Mouse (Mus musculus) intestine, embryonic 15.5 days (tissue): ENCODE results near the gene Gm20388. TPM values are rescaled to one million over a fixed set of nuclear protein-coding genes. Genes with fewer than 3 reads are reported as not detected.

Experiments used
- ATAC-seq: fragments of 200-750 bp; cut with Nextera tagmentation; 2 replicates; pipeline ENCODE4 v1.8.0; 2017; ENCODE audit warnings: moderate TSS enrichment, moderate library complexity
- H3K27ac ChIP-seq: fragments of 300-500 bp; sonication (generic); 2 replicates; pipeline ENCODE4 v1.5.1; 2015; ENCODE audit warnings: mild to moderate bottlenecking, inconsistent platforms
- H3K27me3 ChIP-seq: fragments of 300-500 bp; sonication (generic); replicated peaks from 2 replicates; pipeline ENCODE4 v1.6.1; 2015; ENCODE audit warnings: inconsistent platforms
- H3K36me3 ChIP-seq: fragments of 300-500 bp; sonication (generic); 2 replicates; pipeline ENCODE4 v1.6.1; 2015; ENCODE audit warnings: inconsistent platforms
- H3K4me1 ChIP-seq: fragments of 300-500 bp; sonication (generic); replicated peaks from 2 replicates; pipeline ENCODE4 v1.6.1; 2015; ENCODE audit warnings: inconsistent platforms
- H3K4me2 ChIP-seq: fragments of 300-500 bp; sonication (generic); replicated peaks from 2 replicates; pipeline ENCODE4 v1.6.1; 2015; ENCODE audit warnings: mild to moderate bottlenecking, inconsistent platforms
- H3K4me3 ChIP-seq: fragments of 300-500 bp; sonication (generic); replicated peaks from 2 replicates; pipeline ENCODE4 v1.5.1; 2015; ENCODE audit warnings: inconsistent platforms
- H3K9ac ChIP-seq: fragments of 300-500 bp; sonication (generic); 2 replicates; pipeline ENCODE4 v1.6.1; 2015; ENCODE audit warnings: inconsistent platforms
- H3K9me3 ChIP-seq: fragments of 300-500 bp; sonication (generic); 2 replicates; pipeline ENCODE4 v1.6.1; 2016; ENCODE audit warnings: inconsistent platforms
- WGBS: fragments of 180-500 bp; shearing (Covaris S2); methylation state at CpG from one replicate; pipeline ENCODE4 v1.1.7; 2015; 5-methylcytosine and 5-hydroxymethylcytosine counted together
- polyA plus RNA-seq: library from polyadenylated mRNA; unstranded; fragments of >200 nt; fragmentation: Nextera tagmentation; extraction: Ambion mirVana; gene quantifications from 2 replicates; pipeline ENCODE4 v1.2.1, GENCODE M21; 2015

Gm20388 gene
- polyA plus RNA-seq, 1 experiment from 2014 or later, result not detected

DNA sequence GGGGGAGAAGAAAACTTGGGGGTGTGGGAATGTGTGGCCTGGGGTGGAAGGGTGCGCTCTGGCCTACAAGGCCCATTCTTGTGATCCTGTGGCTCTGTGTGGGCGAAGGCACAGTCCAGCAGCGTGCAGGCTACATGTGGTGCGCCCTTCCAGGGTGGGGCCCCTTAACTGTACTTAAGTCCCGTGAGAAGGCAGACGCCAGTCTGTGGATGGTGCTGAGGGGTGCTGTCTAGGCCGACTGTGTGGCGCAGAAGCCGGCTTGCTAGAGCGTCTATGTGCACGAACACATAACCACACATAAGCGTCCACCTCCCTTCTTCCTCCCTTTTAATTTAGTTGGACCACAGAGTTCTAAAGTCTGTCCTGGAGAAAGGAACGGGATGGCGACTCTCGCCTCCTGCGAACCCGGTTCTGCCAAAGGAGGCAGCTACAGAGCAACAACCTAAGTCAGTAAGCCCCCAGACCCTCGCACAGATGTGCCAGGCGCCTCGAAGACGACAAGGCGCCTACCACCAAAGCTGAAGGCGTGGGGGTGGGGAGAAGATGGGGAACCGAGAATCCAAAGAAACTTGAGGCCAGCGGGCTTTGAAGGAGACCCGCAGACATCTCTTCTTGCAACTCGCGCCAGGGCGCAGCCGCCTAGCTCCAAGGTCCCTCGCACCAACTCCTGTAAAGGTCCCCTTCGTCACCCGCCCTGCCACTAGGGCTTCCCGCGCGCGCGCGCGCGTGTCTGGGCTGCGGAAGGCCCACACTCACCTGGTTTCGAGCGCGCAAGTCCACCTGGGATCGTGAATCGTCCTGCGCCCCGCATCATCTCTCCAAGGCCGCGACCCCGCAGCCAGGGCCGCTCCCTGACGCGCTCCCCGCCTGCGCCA, 1171.8 kb downstream of the Gm20388 start:
- peak overlapping the region; percentile 76 for H3K9ac ChIP-seq

DNA sequence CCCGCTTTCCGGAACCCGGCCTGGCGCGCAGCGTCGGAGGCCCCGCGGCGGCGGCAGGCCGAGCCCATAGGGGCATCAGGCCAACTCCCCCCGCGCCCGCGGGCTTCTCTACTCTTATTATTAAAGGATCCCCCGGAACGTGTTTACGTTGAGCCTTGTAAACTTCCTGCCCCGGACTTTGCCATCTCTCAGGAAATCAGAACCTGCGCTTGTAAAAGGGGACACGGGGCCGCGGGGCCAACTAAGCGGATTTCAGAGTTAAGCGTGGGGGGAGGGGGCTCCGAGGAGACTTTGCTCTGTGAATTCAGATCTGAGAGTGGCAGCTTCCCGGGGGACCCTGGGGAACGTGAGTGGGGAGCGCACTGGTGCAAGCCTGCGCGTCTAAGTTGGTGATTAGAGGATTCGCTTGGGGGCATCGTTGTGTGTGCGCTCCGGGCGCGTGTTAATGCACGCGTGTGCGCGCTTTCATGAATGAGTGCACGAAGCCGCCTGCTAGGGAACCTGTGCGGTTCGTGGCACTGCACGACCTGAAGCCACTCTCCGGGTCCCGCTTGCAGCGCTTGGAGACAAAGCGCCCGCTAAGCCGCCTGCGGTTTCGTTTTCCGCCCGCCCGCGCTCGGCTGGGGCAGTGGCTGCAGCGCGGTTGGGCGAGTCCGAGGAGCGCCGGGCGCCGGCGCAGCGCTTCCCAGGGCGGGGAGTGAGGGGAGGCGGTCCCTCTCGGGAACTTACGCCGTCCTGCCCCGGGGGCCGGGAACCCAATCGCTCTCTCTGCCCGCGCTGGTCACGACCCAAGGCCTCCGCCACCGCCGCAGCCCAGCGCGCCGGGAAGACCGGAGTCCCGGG, 1172.7 kb downstream of the Gm20388 start:
- Histone ChIP-seq H3K9me3 (no peaks in the 10 kb centered on the region), H3K4me1 (0 out of 2 replicates have a peak, but pooled peaks cover 2% of the 10 kb centered on the region), H3K27me3 (peaks cover 82% of the 10 kb centered on the region), H3K4me2 (peak overlapping the region; percentile 87), H3K36me3 (no peaks in the 10 kb centered on the region), H3K9ac (peak overlapping the region; percentile 76), H3K27ac (peak overlapping the region; percentile 98), H3K4me3 (peak overlapping the region; percentile 68)
- WGBS, result under 1% methylated on average over 89 of the region's 89 CpGs
- peak; percentile 79 for ATAC-seq

More for the DNA sequence above, 1171.8 kb downstream of the Gm20388 start:
- H3K27ac ChIP-seq, result peak overlapping the region; percentile 98
- H3K27me3 ChIP-seq, result peaks cover 88% of the 10 kb centered on the region
- no peaks in the 10 kb centered on the region for H3K9me3 ChIP-seq
- ATAC-seq, result no peak
- peak overlapping the region; percentile 68 for H3K4me3 ChIP-seq
- no peaks in the 10 kb centered on the region for H3K36me3 ChIP-seq
- H3K4me2 ChIP-seq, result peak overlapping the region; percentile 87
- H3K4me1 ChIP-seq, result 0 out of 2 replicates have a peak, but pooled peaks cover 2% of the 10 kb centered on the region
- WGBS, result 2% methylated on average over 57 of the region's 57 CpGs

DNA sequence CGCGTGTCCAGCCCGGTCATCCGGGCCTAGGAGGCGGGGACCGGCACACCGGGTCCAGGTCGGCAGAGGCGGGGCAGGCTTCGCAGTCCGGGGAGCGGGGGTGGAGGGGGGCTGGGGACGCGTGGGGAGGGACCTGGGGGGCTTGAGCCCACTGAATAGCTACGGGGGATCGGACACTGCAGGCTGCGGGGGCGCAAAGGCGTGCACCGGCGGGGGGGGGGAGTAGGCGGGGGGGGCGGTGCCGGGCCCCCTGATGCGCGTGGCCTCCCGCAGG, 1173.2 kb downstream of the Gm20388 start:
- H3K9me3 ChIP-seq, result no peaks in the 10 kb centered on the region
- H3K4me3 ChIP-seq, result peak overlapping the region; percentile 68
- no peaks in the 10 kb centered on the region for H3K36me3 ChIP-seq
- H3K27ac ChIP-seq, result peak overlapping the region; percentile 98
- peak overlapping the region; percentile 76 for H3K9ac ChIP-seq
- WGBS, result 0% methylated on average over 20 of the region's 27 CpGs
- H3K27me3 ChIP-seq, result peaks cover 80% of the 10 kb centered on the region
- 0 out of 2 replicates have a peak, but pooled peaks cover 2% of the 10 kb centered on the region for H3K4me1 ChIP-seq
- H3K4me2 ChIP-seq, result peak overlapping the region; percentile 87
- ATAC-seq, result peak; percentile 79

DNA sequence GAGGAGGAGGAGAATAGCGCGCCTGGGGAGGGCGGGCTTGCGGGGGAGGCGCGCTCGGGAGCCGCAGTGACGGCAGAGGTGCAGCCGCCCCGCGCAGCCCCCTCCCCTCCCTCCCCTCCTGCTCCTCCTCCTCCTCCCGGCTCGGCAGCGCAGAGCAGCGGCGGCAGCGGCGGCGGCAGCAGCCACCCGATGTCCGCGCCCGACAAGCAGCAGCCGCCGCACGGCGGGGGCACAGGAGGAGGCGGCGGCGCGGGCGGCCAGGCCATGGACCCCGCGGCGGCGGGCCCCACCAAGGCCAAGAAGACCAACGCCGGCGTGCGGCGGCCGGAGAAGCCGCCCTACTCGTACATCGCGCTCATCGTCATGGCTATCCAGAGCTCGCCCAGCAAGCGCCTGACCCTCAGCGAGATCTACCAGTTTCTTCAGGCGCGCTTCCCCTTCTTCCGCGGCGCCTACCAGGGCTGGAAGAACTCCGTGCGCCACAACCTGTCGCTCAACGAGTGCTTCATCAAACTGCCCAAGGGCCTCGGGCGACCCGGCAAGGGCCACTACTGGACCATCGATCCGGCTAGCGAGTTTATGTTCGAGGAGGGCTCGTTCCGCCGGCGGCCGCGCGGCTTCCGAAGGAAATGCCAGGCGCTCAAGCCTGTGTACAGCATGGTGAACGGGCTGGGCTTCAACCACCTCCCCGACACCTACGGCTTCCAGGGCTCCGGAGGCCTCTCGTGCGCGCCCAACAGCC, 1173.7 kb downstream of the Gm20388 start, which contains the start of gene Foxf1:
Foxf1 (plus strand) TSS at position 177 of the 742 bp plus-strand sequence.
- Histone ChIP-seq H3K4me3 (peak within 1 kb of the TSS; percentile 68), H3K9ac (peak within 1 kb of the TSS; percentile 81), H3K4me1 (0 out of 2 replicates have a peak, but pooled peaks cover 2% of the 10 kb centered on the region), H3K9me3 (no peaks in the 10 kb centered on the region), H3K27me3 (peaks cover 80% of the 10 kb centered on the region), H3K36me3 (no peaks in the 10 kb centered on the region), H3K27ac (peak within 1 kb of the TSS; percentile 98), H3K4me2 (peak within 1 kb of the TSS; percentile 87)
- peak; percentile 76 for ATAC-seq
- under 1% methylated on average over 71 of the region's 83 CpGs for WGBS

DNA sequence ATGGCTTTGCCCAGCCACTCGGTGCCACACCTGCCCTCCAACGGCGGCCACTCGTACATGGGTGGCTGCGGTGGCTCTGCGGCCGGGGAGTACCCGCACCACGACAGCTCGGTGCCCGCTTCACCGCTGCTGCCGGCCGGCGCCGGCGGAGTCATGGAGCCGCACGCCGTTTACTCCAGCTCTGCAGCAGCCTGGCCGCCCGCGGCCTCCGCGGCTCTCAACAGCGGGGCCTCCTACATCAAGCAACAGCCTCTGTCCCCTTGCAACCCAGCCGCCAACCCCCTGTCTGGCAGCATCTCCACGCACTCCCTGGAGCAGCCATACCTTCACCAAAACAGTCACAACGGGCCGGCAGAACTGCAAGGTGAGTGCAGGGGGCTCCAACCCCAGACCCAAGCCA, 1174.4 kb downstream of the Gm20388 start:
- H3K36me3 ChIP-seq, result no peaks in the 10 kb centered on the region
- H3K9ac ChIP-seq, result peak overlapping the region; percentile 81
- H3K4me2 ChIP-seq, result peak overlapping the region; percentile 87
- peak overlapping the region; percentile 68 for H3K4me3 ChIP-seq
- no peak for ATAC-seq
- 3% methylated on average over 30 of the region's 30 CpGs for WGBS
- peak overlapping the region; percentile 88 for H3K27ac ChIP-seq
- H3K27me3 ChIP-seq, result peaks cover 81% of the 10 kb centered on the region
- H3K9me3 ChIP-seq, result no peaks in the 10 kb centered on the region
- peaks cover 2% of the 10 kb centered on the region; the same call in 1 of the 2 replicates for H3K4me1 ChIP-seq

DNA sequence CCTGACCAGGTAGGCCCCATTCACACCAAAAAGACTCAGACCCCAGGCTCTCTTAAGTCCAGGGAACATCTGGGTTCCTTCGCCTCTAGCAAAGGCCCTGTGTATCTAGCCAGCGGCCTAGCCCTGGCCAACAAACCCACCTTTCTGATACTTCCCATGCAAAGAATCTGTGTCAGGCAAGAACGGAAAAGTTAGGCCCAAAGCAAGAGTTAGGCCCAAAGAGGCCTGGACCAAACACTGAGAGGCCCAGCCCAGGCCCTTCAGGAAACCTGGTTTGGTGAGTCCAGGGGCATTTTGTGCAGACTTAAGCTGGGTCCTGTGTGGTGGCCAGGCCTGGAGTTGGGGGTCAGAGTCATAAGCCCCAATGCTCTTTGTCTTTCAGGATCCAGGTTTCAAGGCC, 1174.9 kb downstream of the Gm20388 start:
- no peak for ATAC-seq
- Histone ChIP-seq H3K4me1 (peaks cover 3% of the 10 kb centered on the region), H3K9me3 (no peaks in the 10 kb centered on the region), H3K27ac (peak overlapping the region; percentile 88; the same call in 1 of the 2 replicates), H3K4me3 (peak overlapping the region; percentile 68), H3K27me3 (peaks cover 79% of the 10 kb centered on the region), H3K36me3 (no peaks in the 10 kb centered on the region), H3K4me2 (peak overlapping the region; percentile 87), H3K9ac (peak overlapping the region; percentile 81)
- WGBS, result 54% methylated on average over 3 of the region's 3 CpGs

DNA sequence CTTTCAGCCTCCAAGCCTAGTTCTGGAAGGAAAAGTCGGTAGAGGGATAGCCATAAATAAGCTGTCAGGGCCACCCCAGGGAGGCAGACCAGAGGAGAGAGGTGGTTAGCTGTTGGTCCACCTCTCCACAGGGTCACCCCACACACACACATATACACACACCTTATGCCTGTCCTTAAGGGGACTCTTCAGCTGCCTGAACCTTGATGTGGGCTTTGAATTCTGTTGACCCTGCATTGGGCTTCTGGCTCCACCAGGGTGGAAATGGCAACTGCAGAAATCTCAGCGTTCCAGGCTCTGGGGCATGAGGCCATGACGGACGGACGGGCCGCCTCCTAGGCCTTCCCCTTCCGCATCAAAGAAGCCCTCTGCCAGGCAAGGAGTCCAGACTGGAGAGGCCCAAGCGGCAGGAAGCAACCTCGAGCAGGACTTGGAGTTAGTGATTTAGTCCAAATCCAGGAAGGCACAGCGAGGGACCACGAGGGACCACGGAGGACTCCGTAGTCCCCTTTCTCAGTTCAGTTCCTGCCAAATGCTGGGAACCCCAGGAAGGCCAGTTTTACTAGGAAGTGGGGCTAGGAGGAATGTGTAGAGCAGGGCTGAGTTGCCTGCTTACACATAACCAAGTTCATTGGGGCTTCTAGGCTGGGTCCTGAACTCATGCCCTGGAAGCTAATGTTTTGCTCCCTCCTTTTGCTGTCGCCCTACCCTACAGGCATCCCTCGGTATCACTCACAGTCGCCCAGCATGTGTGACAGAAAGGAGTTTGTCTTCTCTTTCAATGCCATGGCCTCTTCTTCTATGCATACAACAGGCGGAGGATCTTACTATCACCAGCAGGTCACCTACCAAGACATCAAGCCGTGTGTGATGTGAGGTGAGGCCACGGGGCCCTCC, 1175.6 kb downstream of the Gm20388 start:
- H3K9ac ChIP-seq, result peak overlapping the region; percentile 81
- WGBS, result 19% methylated on average over 19 of the region's 19 CpGs

DNA sequence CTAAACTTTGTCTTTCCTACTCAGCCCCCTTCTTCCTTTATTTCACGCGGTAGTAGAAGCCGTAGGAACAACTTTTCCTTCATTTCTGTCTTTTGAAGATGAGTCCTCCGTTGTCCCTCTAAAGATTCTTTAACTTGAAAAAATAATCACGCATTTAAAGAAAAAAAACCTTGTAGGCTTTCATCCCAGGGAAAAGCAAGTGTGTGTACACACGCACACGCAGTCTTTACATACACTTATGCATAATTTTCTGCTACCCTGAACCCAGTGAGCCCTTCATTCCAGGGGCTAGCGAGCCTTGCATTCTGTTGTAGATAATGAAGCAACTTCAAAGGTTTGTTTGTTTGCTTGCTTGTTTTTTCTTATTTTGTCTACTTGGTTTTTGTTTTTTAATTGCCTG, 1177.6 kb downstream of the Gm20388 start:
- no peak overlapping the region for H3K27ac ChIP-seq
- WGBS, result 13% methylated on average over 8 of the region's 8 CpGs
- peak overlapping the region; percentile 66 for H3K9ac ChIP-seq
- H3K27me3 ChIP-seq, result peaks cover 77% of the 10 kb centered on the region
- no peak for ATAC-seq
- H3K4me3 ChIP-seq, result peak overlapping the region; percentile 68
- H3K36me3 ChIP-seq, result no peaks in the 10 kb centered on the region
- H3K4me2 ChIP-seq, result peak overlapping the region; percentile 87
- H3K4me1 ChIP-seq, result peaks cover 17% of the 10 kb centered on the region
- H3K9me3 ChIP-seq, result no peaks in the 10 kb centered on the region

More for the DNA sequence above, 1175.6 kb downstream of the Gm20388 start:
- H3K36me3 ChIP-seq, result no peaks in the 10 kb centered on the region
- H3K27ac ChIP-seq, result peak overlapping the region; percentile 88
- peaks cover 82% of the 10 kb centered on the region for H3K27me3 ChIP-seq
- ATAC-seq, result no peak
- peak overlapping the region; percentile 87 for H3K4me2 ChIP-seq
- peaks cover 9% of the 10 kb centered on the region for H3K4me1 ChIP-seq
- H3K4me3 ChIP-seq, result peak overlapping the region; percentile 68
- no peaks in the 10 kb centered on the region for H3K9me3 ChIP-seq

DNA sequence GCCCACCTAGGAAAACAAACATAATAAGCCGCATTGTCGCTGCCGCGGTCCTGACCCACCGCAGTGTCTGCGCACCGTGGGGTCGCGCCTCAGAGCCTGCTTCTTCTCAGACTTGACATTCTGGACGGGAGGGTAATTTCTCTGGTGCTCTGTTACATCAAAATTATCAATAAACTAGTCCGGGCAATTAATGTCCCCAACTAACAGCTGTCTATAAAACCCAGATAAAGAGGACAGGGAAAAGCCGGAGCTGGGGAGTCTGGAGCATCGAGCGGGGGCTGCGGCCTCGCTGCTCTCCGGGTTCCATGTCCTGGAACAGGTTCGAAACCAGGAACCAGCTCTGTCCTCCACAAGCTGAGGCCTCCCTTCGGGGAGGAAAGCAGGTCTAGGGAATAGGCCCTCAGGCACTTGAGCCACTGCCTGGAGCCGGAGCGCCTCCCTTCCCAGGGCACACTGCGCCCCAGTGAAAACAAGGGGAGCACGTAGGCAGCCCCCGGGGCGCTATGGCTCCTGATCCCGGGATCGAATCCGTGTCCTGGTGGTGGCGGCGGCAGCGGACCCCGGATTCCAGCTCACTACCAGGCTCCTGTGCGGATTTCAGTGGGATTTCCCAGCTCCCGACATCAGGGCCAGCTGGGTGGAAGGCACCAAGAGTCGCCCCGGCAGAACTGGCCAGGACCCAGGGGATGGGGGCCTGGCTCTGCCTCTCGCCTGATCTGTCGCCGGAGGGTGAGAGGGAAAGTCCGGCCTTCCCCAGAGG, 1178.4 kb downstream of the Gm20388 start:
- peak overlapping the region; percentile 66 for H3K9ac ChIP-seq
- 5% methylated on average over 40 of the region's 40 CpGs for WGBS
- H3K9me3 ChIP-seq, result no peaks in the 10 kb centered on the region
- H3K4me2 ChIP-seq, result peak overlapping the region; percentile 87
- peaks cover 17% of the 10 kb centered on the region for H3K4me1 ChIP-seq
- H3K27me3 ChIP-seq, result peaks cover 70% of the 10 kb centered on the region
- H3K27ac ChIP-seq, result peak overlapping the region; percentile 67
- peak overlapping the region; percentile 68 for H3K4me3 ChIP-seq
- no peak for ATAC-seq
- no peaks in the 10 kb centered on the region for H3K36me3 ChIP-seq

DNA sequence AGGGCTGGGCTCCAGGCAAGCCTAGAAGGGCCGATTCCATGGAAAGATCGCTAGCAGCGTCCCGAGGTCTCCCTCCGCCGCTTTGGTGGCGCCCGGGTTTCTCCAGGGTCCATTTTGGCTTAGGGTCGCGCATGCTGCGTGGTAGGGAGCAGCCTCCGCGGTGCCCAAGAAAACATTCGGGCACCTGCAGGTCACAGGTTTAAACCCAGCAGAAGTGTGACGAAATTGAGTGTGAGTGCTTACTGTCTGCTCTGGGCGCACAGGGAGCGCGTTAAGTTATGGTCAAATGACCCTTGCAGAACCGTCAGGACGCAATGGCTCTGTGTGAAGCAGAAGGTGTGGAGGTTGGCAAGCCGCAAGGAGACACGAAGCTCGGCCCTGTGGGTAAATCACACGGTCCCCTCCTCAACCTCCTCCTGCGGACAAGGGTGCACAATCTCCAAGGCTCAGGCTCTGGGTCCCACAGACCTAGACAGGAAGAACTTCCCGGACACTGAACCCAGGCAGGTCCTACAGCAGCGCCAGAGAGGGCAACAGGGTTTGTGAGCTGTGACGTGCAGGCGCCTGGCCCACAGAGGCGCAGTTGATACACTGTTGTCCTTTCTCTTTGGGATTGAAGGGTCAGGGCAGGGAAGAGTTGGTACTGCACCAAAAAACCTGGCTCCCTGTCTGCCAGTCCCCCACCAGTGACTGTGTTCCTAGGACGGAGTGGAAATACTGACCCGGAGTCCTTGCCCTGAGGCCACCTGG, 1179.2 kb downstream of the Gm20388 start:
- Histone ChIP-seq H3K27me3 (peaks cover 63% of the 10 kb centered on the region), H3K4me2 (peak overlapping the region; percentile 87), H3K9ac (peak overlapping the region; percentile 66), H3K4me3 (peak overlapping the region; percentile 68), H3K4me1 (peaks cover 15% of the 10 kb centered on the region), H3K9me3 (no peaks in the 10 kb centered on the region), H3K36me3 (no peaks in the 10 kb centered on the region), H3K27ac (peak overlapping the region; percentile 67)
- no peak for ATAC-seq
- 6% methylated on average over 32 of the region's 32 CpGs for WGBS
